Mouse (Mus musculus) frontal cortex, postnatal 10 days (tissue): ENCODE results near the gene Chst12.

Source experiments
- DNase-seq, 2 experiments: peaks; one replicate each; pipeline ENCODE4 v3.0.0; 2022; ENCODE audit warnings: low spot score in 2 of 2, mixed read lengths in 1 of 2

Chst12 gene

GRCm38 (mm10) chr5:140517159-140517920, 12.0 kb downstream of the Chst12 start:
- DNase-seq, result no peak

DNA sequence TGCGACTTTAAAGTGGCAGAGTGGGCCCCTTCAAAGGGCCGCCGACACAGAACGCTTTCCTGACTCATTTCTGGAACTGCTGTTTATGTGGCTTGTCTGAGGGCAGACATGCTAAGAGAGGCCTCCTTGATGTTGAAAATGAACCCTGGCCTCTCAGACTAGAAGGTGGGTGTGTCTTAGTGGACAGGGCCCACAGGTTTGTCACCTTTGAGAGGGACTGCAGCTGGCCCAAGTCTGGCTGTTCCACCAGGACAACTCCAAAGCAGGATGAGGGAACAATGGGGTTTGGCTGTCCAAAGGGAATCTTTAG, 12.5 kb downstream of the Chst12 start:
- no peak for DNase-seq

DNA sequence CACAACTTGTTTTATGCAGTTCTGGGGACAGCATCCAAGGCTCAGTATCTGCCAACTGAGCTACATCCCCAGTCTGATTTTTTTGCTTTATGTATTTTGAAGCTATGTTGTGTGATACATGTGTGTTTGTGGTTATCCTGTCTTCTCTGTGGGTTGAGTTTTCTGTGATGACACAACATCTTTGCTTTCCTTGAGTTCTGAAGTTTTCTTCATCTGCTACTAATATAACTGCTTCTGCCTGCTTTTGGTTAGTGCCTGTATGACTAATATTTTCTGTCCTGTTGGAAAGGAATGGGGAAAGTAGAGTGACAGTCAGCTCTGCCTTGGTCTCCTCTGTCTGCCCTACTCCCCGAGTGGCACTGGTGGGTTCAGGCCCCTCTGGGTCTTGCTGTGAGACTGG, 15.8 kb downstream of the Chst12 start:
- no peak for DNase-seq

- no peak for DNase-seq
Observed at GRCm38 (mm10) chr5:140526754-140527153, 21.4 kb downstream of the Chst12 start.

DNA sequence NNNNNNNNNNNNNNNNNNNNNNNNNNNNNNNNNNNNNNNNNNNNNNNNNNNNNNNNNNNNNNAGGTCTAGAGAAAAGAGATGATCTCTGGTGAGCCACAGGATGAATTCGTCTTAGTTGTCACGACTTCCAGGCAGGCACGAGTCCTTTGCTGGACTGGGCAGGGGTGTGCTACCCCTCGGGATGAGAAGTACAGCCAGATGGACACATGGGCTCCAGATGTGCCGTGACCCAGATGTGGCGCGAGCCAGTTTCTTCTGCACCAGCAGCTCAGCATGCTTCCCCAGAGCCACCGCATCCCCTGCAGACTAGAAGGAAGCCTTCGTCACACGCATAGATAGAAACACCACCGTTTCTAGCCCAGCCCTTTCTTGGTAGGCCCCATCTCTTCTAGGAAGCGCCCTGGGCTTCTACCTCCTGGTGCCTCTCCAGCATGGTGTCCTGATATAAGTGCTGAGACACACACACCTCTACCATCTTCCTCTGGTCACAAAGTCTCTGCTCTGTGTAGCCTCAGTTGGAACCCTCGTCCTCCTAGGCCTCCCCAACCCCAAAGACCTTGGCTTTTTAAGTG, 32.8 kb downstream of the Chst12 start:
- DNase-seq, result no peak

- peak in 1 of 2 experiments; percentile 76 for DNase-seq
Observed at GRCm38 (mm10) chr5:140540106-140540505, 34.8 kb downstream of the Chst12 start.

- peak; percentile 70 to 78 for DNase-seq
Observed at GRCm38 (mm10) chr5:140542811-140543575, 37.6 kb downstream of the Chst12 start.

GRCm38 (mm10) chr5:140545651-140546050, 40.3 kb downstream of the Chst12 start:
- DNase-seq, result no peak

DNA sequence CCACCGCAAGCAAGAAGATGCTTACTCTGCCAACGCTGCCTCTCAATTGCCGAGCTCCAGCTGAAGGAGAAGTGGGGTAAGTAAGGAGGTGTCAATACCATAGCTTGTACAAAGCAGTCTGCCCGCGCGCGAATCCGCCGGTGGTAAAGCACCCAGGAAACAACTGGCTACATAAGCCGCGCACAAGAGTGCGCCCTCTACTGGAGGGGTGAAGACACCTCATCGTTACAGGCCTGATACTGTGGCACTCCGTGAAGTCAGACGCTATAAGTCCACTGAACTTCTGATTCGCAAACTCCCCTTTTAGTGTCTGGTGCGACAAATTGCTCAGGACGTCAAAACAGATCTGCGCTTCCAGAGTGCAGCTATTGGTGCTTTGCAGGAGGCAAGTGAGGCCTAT, 41.0 kb downstream of the Chst12 start:
- DNase-seq, result no peak

- DNase-seq, result peak in 1 of 2 experiments; percentile 59
Observed at GRCm38 (mm10) chr5:140549306-140550047, 44.1 kb downstream of the Chst12 start.

GRCm38 (mm10) chr5:140553719-140554118, 48.4 kb downstream of the Chst12 start:
- DNase-seq, result no peak

DNA sequence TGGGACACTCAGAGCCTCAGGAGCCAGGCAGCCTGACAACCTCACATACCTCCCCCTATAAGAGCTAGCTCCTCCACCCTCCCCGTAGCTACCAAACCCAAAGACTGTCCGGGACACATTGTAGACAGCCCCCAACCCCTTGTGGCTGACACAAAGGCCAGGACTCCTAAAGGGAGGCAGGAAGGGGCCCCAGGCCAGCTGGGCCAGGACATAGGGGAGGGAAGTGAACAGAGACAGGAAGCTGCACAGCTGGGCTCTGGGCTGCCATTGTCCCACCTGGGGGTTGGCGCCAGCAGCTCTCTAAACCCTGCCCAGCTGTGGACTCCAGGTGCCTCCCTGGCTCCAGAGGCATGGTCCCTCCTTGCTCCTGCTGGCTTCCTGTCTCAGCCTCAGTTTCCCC, 51.5 kb downstream of the Chst12 start:
- DNase-seq, result no peak

- no peak for DNase-seq
Observed at GRCm38 (mm10) chr5:140562601-140563000, 57.3 kb downstream of the Chst12 start.

- DNase-seq, result no peak
Observed at GRCm38 (mm10) chr5:140564896-140565295, 59.5 kb downstream of the Chst12 start, which contains the start of gene Grifin. TSS of gene Grifin (minus strand) at chr5:140565071.

- peak; percentile 43 to 63 for DNase-seq
Observed at GRCm38 (mm10) chr5:140565451-140565850, 60.1 kb downstream of the Chst12 start.

DNA sequence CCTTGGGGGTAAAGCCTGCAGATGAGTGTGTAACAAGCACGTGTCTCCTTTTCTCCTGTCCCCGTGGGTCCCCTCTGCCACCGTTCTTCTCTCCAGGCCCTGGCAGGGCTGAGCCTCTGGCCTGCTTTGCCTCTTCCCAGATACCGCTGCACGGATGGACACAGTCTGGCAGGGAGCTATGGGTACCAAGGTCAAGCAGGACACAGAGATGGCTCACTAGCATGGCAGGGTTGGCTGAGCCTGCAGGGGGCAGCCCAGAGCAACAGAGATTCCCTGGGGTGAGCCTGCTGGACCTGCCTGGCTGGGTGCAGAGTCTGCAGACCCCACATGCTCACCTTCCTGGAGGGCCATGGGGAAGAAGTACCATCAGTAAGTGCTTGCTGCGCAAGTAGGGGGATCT, 60.5 kb downstream of the Chst12 start:
- peak in 1 of 2 experiments; percentile 49 for DNase-seq

- no peak for DNase-seq
Observed at GRCm38 (mm10) chr5:140566271-140566670, 60.9 kb downstream of the Chst12 start.

DNA sequence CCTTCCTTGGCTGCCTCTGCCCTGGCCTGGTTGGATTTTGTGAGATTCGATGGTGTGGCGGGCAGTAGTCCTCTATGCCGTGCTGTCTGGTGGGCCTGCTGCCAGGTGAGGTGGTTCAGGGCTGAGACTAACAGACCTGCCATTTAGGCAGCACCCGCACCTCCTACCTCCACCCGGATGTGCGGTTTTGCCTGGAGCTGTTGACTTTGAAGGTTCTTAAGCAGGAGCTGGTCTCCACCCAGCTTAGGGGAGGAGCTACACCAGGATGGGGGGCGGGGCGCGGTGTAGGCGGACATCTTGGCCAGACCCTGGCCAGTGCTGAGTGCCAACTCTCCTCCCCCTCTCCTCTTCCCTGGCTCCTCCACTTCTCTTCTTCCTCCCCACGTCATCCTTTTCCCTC, 62.0 kb downstream of the Chst12 start:
- DNase-seq, result no peak

GRCm38 (mm10) chr5:140567751-140568150, 62.4 kb downstream of the Chst12 start:
- no peak for DNase-seq

- peak in 1 of 2 experiments; percentile 47 for DNase-seq
Observed at GRCm38 (mm10) chr5:140568321-140568970, 63.1 kb downstream of the Chst12 start.

DNA sequence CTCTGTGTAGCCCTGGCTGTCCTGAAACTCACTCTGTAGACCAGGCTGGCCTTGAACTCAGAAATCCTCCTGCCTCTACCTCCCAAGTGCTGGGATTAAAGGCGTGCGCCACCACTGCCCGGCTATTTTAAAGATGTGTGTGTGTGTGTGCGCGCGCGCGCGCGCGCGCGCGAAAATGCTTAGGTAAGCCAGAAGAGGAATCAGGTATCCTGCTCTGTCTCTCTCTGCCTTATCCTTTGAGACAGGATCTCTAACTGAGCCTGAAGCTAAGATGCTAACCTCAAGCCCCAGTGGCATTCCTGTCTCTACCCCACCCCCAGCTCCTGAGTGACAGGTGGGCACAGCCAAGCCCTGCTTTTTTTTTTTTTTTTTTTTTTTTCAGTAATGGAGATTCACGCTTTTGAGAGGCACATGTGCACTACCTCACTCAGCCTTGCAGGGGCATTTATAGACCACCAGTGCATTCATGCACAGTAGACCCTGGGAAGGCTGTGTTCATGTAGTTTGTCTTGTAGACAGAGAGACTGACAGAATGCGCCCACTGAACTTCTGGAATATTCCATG, 63.8 kb downstream of the Chst12 start:
- no peak for DNase-seq
